Comparison of ENCODE assay signal across 25 mouse cellular contexts in genomic region chr6:47527655-47528054, GRCm38 (mm10).
DNase-seq lines count a peak whose midpoint lies in the region; ATAC-seq and TF ChIP-seq lines count a peak whose summit lies in the region.
"Had no signal": no experiment of that assay in that cellular context is flagged by ENCODE, and none has a peak within 500 bp of the region (broad histone marks: within the 10 kb centered on the region; RNA-seq: fewer than 3 reads in every experiment).

No protein-coding gene starts in this region.

- no peaks in the 10 kb centered on the region for H3K27me3 ChIP-seq in kidney, postnatal 0 days (ENCODE audit: insufficient read depth, low read length)
- no peaks in the 10 kb centered on the region for H3K27me3 ChIP-seq in kidney, embryonic 14.5 days (ENCODE audit: control insufficient read depth, insufficient read depth, low read length)
- H3K27me3 ChIP-seq in CH12.LX (replicated peaks) = no peaks in the 10 kb centered on the region
- no peaks in the 10 kb centered on the region for H3K27me3 ChIP-seq in intestine, embryonic 15.5 days (replicated peaks)
- H3K27me3 ChIP-seq: embryonic facial prominence, embryonic 12.5 days; heart, embryonic 15.5 days; kidney, embryonic 15.5 days; limb, embryonic 13.5 days; midbrain, embryonic 12.5 days; neural tube, embryonic 13.5 days; Patski had no signal

- in situ Hi-C loops in CH12.LX (cut with MboI; ENCODE audit: low pct_ligation_motif_present, low pct_unique_long_range_greater_than_20kb, low sequenced_read_pairs) = no loop called here

- TF ChIP-seq POLR2A in CH12.LX (IDR thresholded peaks at IDR 0.05; ENCODE audit: low read depth, low read length) = no peak

- H3K4me1 ChIP-seq in kidney, postnatal 0 days (replicated peaks; ENCODE audit: insufficient read depth, low read length) = no peaks in the 10 kb centered on the region
- H3K4me1 ChIP-seq in kidney, embryonic 14.5 days (ENCODE audit: control insufficient read depth, insufficient read depth, low read length) = no peaks in the 10 kb centered on the region
- H3K4me1 ChIP-seq in CH12.LX (ENCODE audit: control insufficient read depth in 1 of 2, insufficient read depth in 2 of 2) = peaks cover 6 to 29% of the 10 kb centered on the region in 2 experiments
- H3K4me1 ChIP-seq in intestine, embryonic 15.5 days (replicated peaks) = no peaks in the 10 kb centered on the region
- H3K4me1 ChIP-seq: embryonic facial prominence, embryonic 12.5 days; heart, embryonic 10.5 days; heart, embryonic 15.5 days; kidney, embryonic 15.5 days; limb, embryonic 13.5 days; midbrain, embryonic 12.5 days; neural tube, embryonic 13.5 days had no signal

- no peak overlapping the region for H3K4me2 ChIP-seq in kidney, postnatal 0 days (ENCODE audit: low read length)
- H3K4me2 ChIP-seq in kidney, embryonic 14.5 days (replicated peaks; ENCODE audit: low read depth, low read length) = no peak overlapping the region
- no peak overlapping the region for H3K4me2 ChIP-seq in CH12.LX (ENCODE audit: insufficient read depth, low read depth, poor library complexity, severe bottlenecking)
- H3K4me2 ChIP-seq in intestine, embryonic 15.5 days (replicated peaks) = no peak overlapping the region
- H3K4me2 ChIP-seq: embryonic facial prominence, embryonic 12.5 days; heart, embryonic 15.5 days; kidney, embryonic 15.5 days; limb, embryonic 13.5 days; liver, embryonic 11.5 days; midbrain, embryonic 12.5 days; neural tube, embryonic 13.5 days had no signal

- no peak overlapping the region for H3K9ac ChIP-seq in kidney, postnatal 0 days (ENCODE audit: low read depth, low read length)
- no peak overlapping the region for H3K9ac ChIP-seq in kidney, embryonic 14.5 days (ENCODE audit: low read depth, low read length)
- no peak overlapping the region for H3K9ac ChIP-seq in CH12.LX (ENCODE audit: insufficient read depth, low read depth)
- no peak overlapping the region for H3K9ac ChIP-seq in intestine, embryonic 15.5 days
- H3K9ac ChIP-seq: embryonic facial prominence, embryonic 12.5 days; heart, embryonic 15.5 days; kidney, embryonic 15.5 days; limb, embryonic 13.5 days; midbrain, embryonic 12.5 days; neural tube, embryonic 13.5 days had no signal

- no peaks in the 10 kb centered on the region for H3K9me3 ChIP-seq in kidney, postnatal 0 days (replicated peaks; ENCODE audit: low read length)
- no peaks in the 10 kb centered on the region for H3K9me3 ChIP-seq in kidney, embryonic 14.5 days (ENCODE audit: control insufficient read depth, low read length)
- no peaks in the 10 kb centered on the region for H3K9me3 ChIP-seq in CH12.LX (replicated peaks; ENCODE audit: low read length)
- H3K9me3 ChIP-seq in intestine, embryonic 15.5 days = no peaks in the 10 kb centered on the region
- H3K9me3 ChIP-seq: embryonic facial prominence, embryonic 12.5 days; heart, embryonic 10.5 days; heart, embryonic 15.5 days; kidney, embryonic 15.5 days; limb, embryonic 13.5 days; midbrain, embryonic 12.5 days; neural tube, embryonic 13.5 days had no signal

- no peak for TF ChIP-seq RAD21 in CH12.LX (IDR thresholded peaks at IDR 0.05; ENCODE audit: low read depth, low read length)

- dilution Hi-C loops in CH12.LX (cut with MboI; ENCODE audit: extremely low pct_ligation_motif_present, extremely low pct_unique_long_range_greater_than_20kb, low sequenced_read_pairs) = no loop called here

- peaks cover 39% of the 10 kb centered on the region for H3K36me3 ChIP-seq in kidney, postnatal 0 days (ENCODE audit: insufficient read depth, low read length)
- peaks cover 98% of the 10 kb centered on the region for H3K36me3 ChIP-seq in kidney, embryonic 14.5 days (ENCODE audit: control insufficient read depth, insufficient read depth, low read length)
- peaks cover 66 to 93% of the 10 kb centered on the region in 2 experiments for H3K36me3 ChIP-seq in CH12.LX (replicated peaks in 1 of 2; ENCODE audit: control insufficient read depth in 1 of 2, insufficient read depth in 1 of 2, low read length in 1 of 2)
- peaks cover 27% of the 10 kb centered on the region for H3K36me3 ChIP-seq in intestine, embryonic 15.5 days

- peak; percentile 16 for DNase-seq in kidney, postnatal 0 days (ENCODE audit: low spot score)
- peak; percentile 28 for DNase-seq in CH12.LX (ENCODE audit: extremely low read depth)
- no peak for DNase-seq in spleen, postnatal 10 days (ENCODE audit: low spot score in 2 of 2)
- no peak for DNase-seq in lung, postnatal 14 days
- no peak for DNase-seq in ovary, postnatal 14 days (ENCODE audit: low spot score)
- DNase-seq: adrenal gland, postnatal 14 days; B cell, adult 2 months; cerebellum, adult 11 months; cerebellum, adult 9-11 months; embryo, embryonic 11 days; gastrocnemius, postnatal 10 days; heart, adult 11 months; kidney, adult 11 months had no signal

- peak; percentile 11; the same call in 1 of the 2 replicates for TF ChIP-seq EP300 in CH12.LX (IDR thresholded peaks at IDR 0.05; ENCODE audit: low read length)

- 48% methylated on average over 1 of the region's 1 CpGs for WGBS in kidney, postnatal 0 days
- 76% methylated on average over 1 of the region's 1 CpGs for WGBS in kidney, embryonic 14.5 days
- 72% methylated on average over 1 of the region's 1 CpGs for WGBS in intestine, embryonic 15.5 days

- H3K79me2 ChIP-seq in CH12.LX (replicated peaks; ENCODE audit: control insufficient read depth, extremely low read depth, insufficient read depth, poor library complexity, severe bottlenecking) = no peaks in the 10 kb centered on the region

- no peak overlapping the region for H3K27ac ChIP-seq in kidney, postnatal 0 days
- H3K27ac ChIP-seq in kidney, embryonic 14.5 days (ENCODE audit: low read depth, low read length) = no peak overlapping the region
- H3K27ac ChIP-seq in CH12.LX (ENCODE audit: insufficient read depth, low read depth) = peak overlapping the region; percentile 61; the same call in 1 of the 2 replicates
- no peak overlapping the region for H3K27ac ChIP-seq in intestine, embryonic 15.5 days
- H3K27ac ChIP-seq: embryonic facial prominence, embryonic 12.5 days; heart, embryonic 10.5 days; heart, embryonic 15.5 days; kidney, embryonic 15.5 days; limb, embryonic 13.5 days; midbrain, embryonic 12.5 days had no signal

- H3K4me3 ChIP-seq in kidney, postnatal 0 days (replicated peaks; ENCODE audit: low read depth, low read length) = no peak overlapping the region
- no peak overlapping the region for H3K4me3 ChIP-seq in kidney, embryonic 14.5 days (ENCODE audit: low read length)
- H3K4me3 ChIP-seq in CH12.LX (replicated peaks in 1 of 3; ENCODE audit: low read depth in 2 of 3, low read length in 2 of 3, poor library complexity in 1 of 3) = no peak overlapping the region
- H3K4me3 ChIP-seq in intestine, embryonic 15.5 days (replicated peaks) = no peak overlapping the region
- H3K4me3 ChIP-seq: embryonic facial prominence, embryonic 12.5 days; heart, embryonic 10.5 days; heart, embryonic 15.5 days; kidney, embryonic 15.5 days; limb, embryonic 13.5 days; midbrain, embryonic 12.5 days; neural tube, embryonic 13.5 days had no signal

- TF ChIP-seq CTCF in kidney, postnatal 0 days (IDR thresholded peaks at IDR 0.05; ENCODE audit: low read depth) = no peak
- no peak for TF ChIP-seq CTCF in CH12.LX (conservative IDR thresholded peaks at IDR 0.05 in 1 of 2, IDR thresholded peaks at IDR 0.05 in 1 of 2; ENCODE audit: low read depth in 2 of 2, low read length in 2 of 2)

- ATAC-seq in kidney, postnatal 0 days (replicated peaks; ENCODE audit: low FRiP score, low read depth) = no peak
- ATAC-seq in kidney, embryonic 14.5 days (ENCODE audit: low FRiP score, low TSS enrichment) = no peak
- peak; percentile 35; the same call in 1 of the 2 replicates for ATAC-seq in intestine, embryonic 15.5 days
- ATAC-seq: hindbrain, embryonic 16.5 days; Patski had no signal

TF ChIP-seq in CH12.LX, 34 proteins besides CTCF, POLR2A, EP300 and RAD21:
- TF ChIP-seq RCOR1 (conservative IDR thresholded peaks at IDR 0.05; ENCODE audit: low read depth, low read length) (no peak), NRF1 (IDR thresholded peaks at IDR 0.05; ENCODE audit: low read depth, low read length) (no peak), JUND (conservative IDR thresholded peaks at IDR 0.05; ENCODE audit: low read depth, low read length) (no peak), POLR2AphosphoS2 (IDR thresholded peaks at IDR 0.05; ENCODE audit: low read depth, low read length) (no peak; the same call in 1 of the 2 replicates), ZNF384 (IDR thresholded peaks at IDR 0.05; ENCODE audit: low read depth, low read length) (no peak), MAFK (IDR thresholded peaks at IDR 0.05; ENCODE audit: insufficient replicate concordance, low read length) (no peak), CHD1 (IDR thresholded peaks at IDR 0.05; ENCODE audit: low read depth, low read length) (no peak), MEF2A (IDR thresholded peaks at IDR 0.05; ENCODE audit: borderline replicate concordance, low read depth, low read length) (no peak), MXI1 (IDR thresholded peaks at IDR 0.05; ENCODE audit: low read depth, low read length) (no peak), ETS1 (conservative IDR thresholded peaks at IDR 0.05; ENCODE audit: low read depth, low read length) (0 out of 2 replicates have a peak, but pooled peaks have one; percentile 9), USF2 (conservative IDR thresholded peaks at IDR 0.05; ENCODE audit: low read depth, low read length) (no peak), TCF12 (IDR thresholded peaks at IDR 0.05; ENCODE audit: low read depth, low read length) (no peak), IRF4 (IDR thresholded peaks at IDR 0.05; ENCODE audit: low read depth, low read length) (peak; percentile 23; the same call in 1 of the 2 replicates), UBTF (IDR thresholded peaks at IDR 0.05; ENCODE audit: low read depth, low read length) (no peak), MYC (IDR thresholded peaks at IDR 0.05; ENCODE audit: low read depth, low read length) (peak; percentile 83), ZKSCAN1 (IDR thresholded peaks at IDR 0.05; ENCODE audit: borderline replicate concordance, low read depth, low read length) (no peak), TBP (conservative IDR thresholded peaks at IDR 0.05; ENCODE audit: low read depth, low read length) (no peak), CHD2 (IDR thresholded peaks at IDR 0.05; ENCODE audit: low read length) (peak; percentile 23; the same call in 1 of the 2 replicates), BHLHE40 (IDR thresholded peaks at IDR 0.05; ENCODE audit: low read depth, low read length) (peak; percentile 25; the same call in 1 of the 2 replicates), ELF1 (IDR thresholded peaks at IDR 0.05; ENCODE audit: low read depth, low read length) (no peak), MAX (IDR thresholded peaks at IDR 0.05; ENCODE audit: low read length) (peak; percentile 40; the same call in 1 of the 2 replicates), ZMIZ1 (IDR thresholded peaks at IDR 0.05; ENCODE audit: low read depth, low read length) (no peak)
TF ChIP-seq in CH12.LX: peak in this region for 6.

Comparison
In these comparisons a context has a peak if more than half of its experiments do, and no peak if none do; other contexts are left out.
1. DNase-seq: peak in kidney, postnatal 0 days (single experiment) and CH12.LX (single experiment); none in spleen, postnatal 10 days (0 of 2), lung, postnatal 14 days (single experiment) and ovary, postnatal 14 days (single experiment).